10 mouse cellular contexts compared by ENCODE assay signal in the genomic region with DNA sequence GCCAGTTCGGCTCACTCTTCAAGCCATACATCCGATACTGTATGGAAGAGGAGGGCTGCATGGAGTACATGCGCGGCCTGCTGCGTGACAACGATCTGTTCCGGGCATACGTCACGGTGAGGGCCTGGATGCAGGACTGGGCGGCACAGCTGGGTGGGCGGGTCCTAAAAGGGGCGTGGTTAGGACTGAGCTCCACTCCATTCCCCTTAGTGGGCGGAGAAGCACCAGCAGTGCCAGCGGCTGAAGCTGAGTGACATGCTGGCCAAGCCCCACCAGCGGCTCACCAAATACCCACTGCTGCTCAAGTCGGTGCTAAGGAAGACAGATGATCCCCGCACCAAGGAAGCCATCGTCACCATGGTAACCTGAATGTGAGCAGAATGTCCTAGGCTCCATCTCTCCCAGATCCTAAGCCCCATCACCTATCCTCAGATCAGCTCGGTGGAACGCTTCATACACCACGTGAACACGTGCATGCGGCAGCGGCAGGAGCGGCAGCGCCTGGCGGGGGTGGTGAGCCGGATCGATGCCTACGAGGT. TPM values are rescaled to one million over a fixed set of nuclear protein-coding genes. Genes with fewer than 3 reads are reported as not detected.
DNase-seq lines count a peak whose midpoint lies in the region; ATAC-seq lines count a peak whose summit lies in the region.
"Had no signal": no experiment of that assay in that cellular context is flagged by ENCODE, and none has a peak within 500 bp of the region (broad histone marks: within the 10 kb centered on the region; RNA-seq: fewer than 3 reads in every experiment).

No protein-coding gene starts in this region.

- H3K4me2 ChIP-seq in forebrain, embryonic 11.5 days (ENCODE audit: low read depth, low read length, severe bottlenecking): peak overlapping the region; percentile 87
- peak overlapping the region; percentile 73 for H3K4me2 ChIP-seq in limb, embryonic 13.5 days (replicated peaks)
- peak overlapping the region; percentile 74 for H3K4me2 ChIP-seq in midbrain, embryonic 12.5 days (replicated peaks)
- peak overlapping the region; percentile 79 for H3K4me2 ChIP-seq in stomach, embryonic 16.5 days (ENCODE audit: low read depth, low read length)

- H3K36me3 ChIP-seq in forebrain, embryonic 11.5 days (ENCODE audit: control insufficient read depth, insufficient read depth, low read length): no peaks in the 10 kb centered on the region
- peaks cover 87% of the 10 kb centered on the region for H3K36me3 ChIP-seq in limb, embryonic 13.5 days
- peaks cover 12% of the 10 kb centered on the region for H3K36me3 ChIP-seq in midbrain, embryonic 12.5 days
- H3K36me3 ChIP-seq in stomach, embryonic 16.5 days (ENCODE audit: control insufficient read depth, insufficient read depth, low read length): 0 out of 2 replicates have a peak, but pooled peaks cover 10% of the 10 kb centered on the region

- DNase-seq in gastrocnemius, postnatal 14 days: peak; percentile 60
- DNase-seq in gastrocnemius, postnatal 10 days: no peak
- DNase-seq in brain, embryonic 18.5 days (ENCODE audit: low read depth, low spot score): peak; percentile 60
- DNase-seq in forebrain, embryonic 11.5 days (ENCODE audit: low spot score): peak; percentile 95
- peak; percentile 91 for DNase-seq in kidney, adult 11 months

- intact Hi-C loops in gastrocnemius, postnatal 14 days (cut with DNase I; ENCODE audit: low total_unique reads): no loop called here

- H3K27ac ChIP-seq in forebrain, embryonic 11.5 days (ENCODE audit: low read depth, low read length): no peak overlapping the region
- H3K27ac ChIP-seq in limb, embryonic 13.5 days: peak overlapping the region; percentile 65; the same call in 1 of the 2 replicates
- 0 out of 2 replicates have a peak overlapping the region, but pooled peaks have one; percentile 17 for H3K27ac ChIP-seq in midbrain, embryonic 12.5 days (replicated peaks)
- peak overlapping the region; percentile 95 for H3K27ac ChIP-seq in stomach, embryonic 16.5 days (ENCODE audit: low read length)

- H3K9me3 ChIP-seq in forebrain, embryonic 11.5 days (ENCODE audit: control insufficient read depth, low read length): no peaks in the 10 kb centered on the region
- no peaks in the 10 kb centered on the region for H3K9me3 ChIP-seq in limb, embryonic 13.5 days
- no peaks in the 10 kb centered on the region for H3K9me3 ChIP-seq in midbrain, embryonic 12.5 days
- no peaks in the 10 kb centered on the region for H3K9me3 ChIP-seq in stomach, embryonic 16.5 days (replicated peaks; ENCODE audit: control insufficient read depth, low read length)

- peak; percentile 95 for ATAC-seq in forebrain, embryonic 11.5 days (replicated peaks; ENCODE audit: low FRiP score)
- peak; percentile 92 for ATAC-seq in limb, embryonic 13.5 days (ENCODE audit: low FRiP score, low read depth)
- peak; percentile 95 for ATAC-seq in midbrain, embryonic 12.5 days (ENCODE audit: low FRiP score, low read depth)
- ATAC-seq in stomach, embryonic 16.5 days (ENCODE audit: insufficient read depth, low FRiP score): peak; percentile 94

- H3K4me1 ChIP-seq in forebrain, embryonic 11.5 days (replicated peaks; ENCODE audit: control insufficient read depth, insufficient read depth, low read length): peaks cover 10% of the 10 kb centered on the region; the same call in 1 of the 2 replicates
- peaks cover 20% of the 10 kb centered on the region for H3K4me1 ChIP-seq in limb, embryonic 13.5 days
- peaks cover 18% of the 10 kb centered on the region for H3K4me1 ChIP-seq in midbrain, embryonic 12.5 days
- peaks cover 13% of the 10 kb centered on the region; the same call in 1 of the 2 replicates for H3K4me1 ChIP-seq in stomach, embryonic 16.5 days (ENCODE audit: control insufficient read depth, insufficient read depth, low read length)

- WGBS in forebrain, embryonic 11.5 days: 5% methylated on average over 30 of the region's 30 CpGs
- WGBS in limb, embryonic 13.5 days: 8% methylated on average over 30 of the region's 30 CpGs
- WGBS in midbrain, embryonic 12.5 days: 4% methylated on average over 30 of the region's 30 CpGs
- WGBS in stomach, embryonic 16.5 days: 22% methylated on average over 30 of the region's 30 CpGs

- peak overlapping the region; percentile 35 for H3K4me3 ChIP-seq in forebrain, embryonic 11.5 days (ENCODE audit: low read depth, low read length)
- peak overlapping the region; percentile 41 for H3K4me3 ChIP-seq in limb, embryonic 13.5 days
- H3K4me3 ChIP-seq in midbrain, embryonic 12.5 days: peak overlapping the region; percentile 39
- peak overlapping the region; percentile 49 for H3K4me3 ChIP-seq in stomach, embryonic 16.5 days (replicated peaks; ENCODE audit: low read length)

- H3K27me3 ChIP-seq in forebrain, embryonic 11.5 days (ENCODE audit: control insufficient read depth, insufficient read depth, low read length): peaks cover 2% of the 10 kb centered on the region; the same call in 1 of the 2 replicates
- peaks cover 6% of the 10 kb centered on the region; the same call in 1 of the 2 replicates for H3K27me3 ChIP-seq in limb, embryonic 13.5 days
- H3K27me3 ChIP-seq in midbrain, embryonic 12.5 days: peaks cover 31% of the 10 kb centered on the region
- H3K27me3 ChIP-seq in stomach, embryonic 16.5 days (ENCODE audit: control insufficient read depth, insufficient read depth, low read length): no peaks in the 10 kb centered on the region

- peak overlapping the region; percentile 58 for H3K9ac ChIP-seq in forebrain, embryonic 11.5 days (ENCODE audit: low read length)
- H3K9ac ChIP-seq in limb, embryonic 13.5 days: peak overlapping the region; percentile 50
- H3K9ac ChIP-seq in midbrain, embryonic 12.5 days (replicated peaks): peak overlapping the region; percentile 46
- H3K9ac ChIP-seq in stomach, embryonic 16.5 days (ENCODE audit: low read length): peak overlapping the region; percentile 72

RNA-seq across cellular contexts. Expression of gene Tnfrsf25, which starts 7.7 kb away (rescaled TPM):
- total RNA-seq in gastrocnemius, postnatal 14 days (2021): 1 to 10 TPM in 1 of 2 experiments, under 1 TPM in 1; 0.74 to 1.1 TPM
- 1 to 10 TPM in 1 of 2 experiments, under 1 TPM in 1; 0.82 to 2.9 TPM for total RNA-seq in gastrocnemius, postnatal 10 days (2021)
- 0.49 TPM in 1 of 2 replicates, not detected in the other for polyA plus RNA-seq in forebrain, embryonic 11.5 days (2014; fragmentation: Nextera tagmentation; extraction: Ambion mirVana)
- 0.86 and 1.9 TPM in 2 replicates for polyA plus RNA-seq in limb, embryonic 13.5 days (2015; fragmentation: Nextera tagmentation; extraction: Ambion mirVana)
- polyA plus RNA-seq in midbrain, embryonic 12.5 days (2016; fragmentation: Nextera tagmentation; extraction: Ambion mirVana): 0.73 and 0.83 TPM in 2 replicates
- polyA plus RNA-seq in stomach, embryonic 16.5 days (2015; fragmentation: Nextera tagmentation; extraction: Ambion mirVana): 1.5 and 2.1 TPM in 2 replicates

RNA-seq across cellular contexts. Expression of gene Plekhg5, which starts 35.7 kb away (rescaled TPM):
- total RNA-seq in gastrocnemius, postnatal 14 days (2021): 10 to 100 TPM; 11.2 to 17.1 TPM
- total RNA-seq in gastrocnemius, postnatal 10 days (2021): 10 to 100 TPM; 14.7 to 22.0 TPM
- 8.0 and 8.2 TPM in 2 replicates for polyA plus RNA-seq in forebrain, embryonic 11.5 days (2014; fragmentation: Nextera tagmentation; extraction: Ambion mirVana)
- polyA plus RNA-seq in limb, embryonic 13.5 days (2015; fragmentation: Nextera tagmentation; extraction: Ambion mirVana): 17.3 TPM in 2 replicates
- 9.4 and 9.9 TPM in 2 replicates for polyA plus RNA-seq in midbrain, embryonic 12.5 days (2016; fragmentation: Nextera tagmentation; extraction: Ambion mirVana)
- polyA plus RNA-seq in stomach, embryonic 16.5 days (2015; fragmentation: Nextera tagmentation; extraction: Ambion mirVana): 12.3 and 14.1 TPM in 2 replicates

RNA-seq across cellular contexts. Expression of gene Espn, which starts 44.1 kb away (rescaled TPM):
- under 1 TPM; 0.58 to 0.90 TPM for total RNA-seq in gastrocnemius, postnatal 14 days (2021)
- 1 to 10 TPM; 1.1 to 1.2 TPM for total RNA-seq in gastrocnemius, postnatal 10 days (2021)
- polyA plus RNA-seq in forebrain, embryonic 11.5 days (2014; fragmentation: Nextera tagmentation; extraction: Ambion mirVana): 0.90 and 1.2 TPM in 2 replicates
- 0.88 and 1.5 TPM in 2 replicates for polyA plus RNA-seq in limb, embryonic 13.5 days (2015; fragmentation: Nextera tagmentation; extraction: Ambion mirVana)
- polyA plus RNA-seq in midbrain, embryonic 12.5 days (2016; fragmentation: Nextera tagmentation; extraction: Ambion mirVana): 0.26 TPM in 1 of 2 replicates, not detected in the other
- polyA plus RNA-seq in stomach, embryonic 16.5 days (2015; fragmentation: Nextera tagmentation; extraction: Ambion mirVana): 8.6 and 9.1 TPM in 2 replicates

RNA-seq across cellular contexts. Expression of gene Hes2, which starts 50.6 kb away (rescaled TPM):
- not detected for total RNA-seq in gastrocnemius, postnatal 14 days (2021)
- total RNA-seq in gastrocnemius, postnatal 10 days (2021): not detected
- polyA plus RNA-seq in forebrain, embryonic 11.5 days (2014; fragmentation: Nextera tagmentation; extraction: Ambion mirVana): not detected in 2 replicates
- polyA plus RNA-seq in limb, embryonic 13.5 days (2015; fragmentation: Nextera tagmentation; extraction: Ambion mirVana): not detected in 2 replicates
- polyA plus RNA-seq in midbrain, embryonic 12.5 days (2016; fragmentation: Nextera tagmentation; extraction: Ambion mirVana): 0.47 and 0.60 TPM in 2 replicates
- 0.56 and 0.75 TPM in 2 replicates for polyA plus RNA-seq in stomach, embryonic 16.5 days (2015; fragmentation: Nextera tagmentation; extraction: Ambion mirVana)
- total RNA-seq: left cerebral cortex, postnatal 36 days had no signal
- polyA plus RNA-seq: C2C12 had no signal
